18 mouse cellular contexts compared by ENCODE assay signal in genomic region chrX:140539111-140539680, GRCm38 (mm10).
DNase-seq lines count a peak whose midpoint lies in the region; TF ChIP-seq lines count a peak whose summit lies in the region.
"Had no signal": no experiment of that assay in that cellular context is flagged by ENCODE, and none has a peak within 500 bp of the region (broad histone marks: within the 10 kb centered on the region; RNA-seq: fewer than 3 reads in every experiment).

No protein-coding gene starts in this region.

- 35% methylated on average over 3 of the region's 3 CpGs for WGBS in kidney, adult 2 months
- WGBS in spleen, adult 2 months = 61% methylated on average over 3 of the region's 3 CpGs
- 83% methylated on average over 3 of the region's 3 CpGs for whole genome bisulfite sequencing in cerebellum, adult 2 months

- no peaks in the 10 kb centered on the region; the same call in 1 of the 2 replicates for H3K36me3 ChIP-seq in kidney, adult 2 months (ENCODE audit: control insufficient read depth, insufficient read depth, low read length)
- peaks cover 18% of the 10 kb centered on the region for H3K36me3 ChIP-seq in spleen, adult 2 months (ENCODE audit: control insufficient read depth, insufficient read depth, low read length)
- H3K36me3 ChIP-seq: neural tube, embryonic 13.5 days had no signal

- H3K27me3 ChIP-seq in kidney, adult 2 months (replicated peaks; ENCODE audit: control insufficient read depth, insufficient read depth, low read length) = no peaks in the 10 kb centered on the region
- H3K27me3 ChIP-seq in spleen, adult 2 months (ENCODE audit: control insufficient read depth, insufficient read depth, low read length) = no peaks in the 10 kb centered on the region
- H3K27me3 ChIP-seq in cerebellum, adult 2 months (ENCODE audit: control insufficient read depth, insufficient read depth, low read length) = no peaks in the 10 kb centered on the region

- H3K27ac ChIP-seq in gastrocnemius, adult 2 months = peak overlapping the region; percentile 97
- H3K27ac ChIP-seq in kidney, adult 2 months (ENCODE audit: insufficient read depth, low read depth, low read length) = peak overlapping the region; percentile 52
- peak overlapping the region; percentile 87 for H3K27ac ChIP-seq in spleen, adult 2 months (ENCODE audit: insufficient read depth, low read length)
- H3K27ac ChIP-seq in cerebellum, adult 2 months (ENCODE audit: insufficient read depth, low read length) = no peak overlapping the region
- H3K27ac ChIP-seq: embryonic facial prominence, embryonic 13.5 days; forebrain, embryonic 10.5 days; hindbrain, embryonic 10.5 days; liver, embryonic 14.5 days; neural tube, embryonic 13.5 days had no signal

- peaks cover 6% of the 10 kb centered on the region; the same call in 1 of the 2 replicates for H3K4me1 ChIP-seq in kidney, adult 2 months (ENCODE audit: control insufficient read depth, insufficient read depth, low read length)
- peaks cover 13% of the 10 kb centered on the region for H3K4me1 ChIP-seq in spleen, adult 2 months (ENCODE audit: control insufficient read depth, insufficient read depth, insufficient read length)
- H3K4me1 ChIP-seq in cerebellum, adult 2 months (ENCODE audit: control insufficient read depth, insufficient read depth, low read length) = 0 out of 2 replicates have a peak, but pooled peaks cover 6% of the 10 kb centered on the region

- DNase-seq in gastrocnemius, adult 2 months = no peak
- no peak for DNase-seq in gastrocnemius, adult 8-10 months (ENCODE audit: low spot score in 2 of 2)
- DNase-seq in kidney, adult 2 months = peak; percentile 59
- DNase-seq in kidney, postnatal 10 days = no peak
- no peak for DNase-seq in spleen, adult 2 months (ENCODE audit: low read depth in 1 of 2, low spot score in 2 of 2)
- no peak for DNase-seq in spleen, postnatal 10 days (ENCODE audit: low spot score in 2 of 2)
- DNase-seq in cerebellum, adult 2 months = no peak
- DNase-seq in left cerebral cortex, postnatal 14 days (ENCODE audit: low spot score in 2 of 2) = no peak
- DNase-seq: cerebellum, adult 8-10 months; gastrocnemius, postnatal 36 days; layer of hippocampus, postnatal 36 days; left cerebral cortex, postnatal 4 days; thymus, postnatal 14 days had no signal

- H3K4me3 ChIP-seq in gastrocnemius, adult 2 months = peak overlapping the region; percentile 82
- H3K4me3 ChIP-seq in kidney, adult 2 months (ENCODE audit: insufficient read depth, low read depth, low read length) = no peak overlapping the region
- H3K4me3 ChIP-seq in spleen, adult 2 months (ENCODE audit: extremely low read depth, insufficient read depth, insufficient read length) = no peak overlapping the region
- H3K4me3 ChIP-seq in cerebellum, adult 2 months (replicated peaks; ENCODE audit: insufficient read depth, low read depth, low read length) = no peak overlapping the region
- H3K4me3 ChIP-seq: embryonic facial prominence, embryonic 13.5 days; forebrain, embryonic 10.5 days; hindbrain, embryonic 10.5 days; neural tube, embryonic 13.5 days had no signal

- intact Hi-C loops in gastrocnemius, adult 2 months (cut with DNase I) = no loop called here
- intact Hi-C loops in left cerebral cortex, postnatal 14 days (cut with DNase I) = no loop called here

- no peak for TF ChIP-seq CTCF in gastrocnemius, adult 2 months (IDR thresholded peaks at IDR 0.05)
- no peak for TF ChIP-seq CTCF in kidney, adult 2 months (conservative IDR thresholded peaks at IDR 0.05; ENCODE audit: insufficient read depth, insufficient read length, low read depth, low read length)
- TF ChIP-seq CTCF in spleen, adult 2 months (IDR thresholded peaks at IDR 0.05; ENCODE audit: extremely low read depth, insufficient read depth, insufficient read length, insufficient replicate concordance) = no peak
- no peak for TF ChIP-seq CTCF in cerebellum, adult 2 months (IDR thresholded peaks at IDR 0.05; ENCODE audit: borderline replicate concordance, insufficient read depth, low read depth, low read length)

- TF ChIP-seq POLR2A in kidney, adult 2 months (IDR thresholded peaks at IDR 0.05; ENCODE audit: low read depth, low read length) = no peak
- no peak for TF ChIP-seq POLR2A in spleen, adult 2 months (IDR thresholded peaks at IDR 0.05; ENCODE audit: low read depth, low read length)
- TF ChIP-seq POLR2A in cerebellum, adult 2 months (IDR thresholded peaks at IDR 0.05; ENCODE audit: borderline replicate concordance, insufficient read depth, low read length) = no peak
